Mouse (Mus musculus) liver, embryonic 14.5 days (tissue): ENCODE measurements around the gene Slc25a38.

Experiments
- CTCF ChIP-seq: IDR thresholded peaks from 2 replicates; pipeline ENCODE4 v1.5.1; 2016; ENCODE audit warnings: antibody characterized with exemption, low read depth, control low read depth
- EP300 ChIP-seq: IDR thresholded peaks from 2 replicates; pipeline ENCODE4 v1.6.1; 2016; ENCODE audit warnings: antibody characterized with exemption, low read depth

DNA sequence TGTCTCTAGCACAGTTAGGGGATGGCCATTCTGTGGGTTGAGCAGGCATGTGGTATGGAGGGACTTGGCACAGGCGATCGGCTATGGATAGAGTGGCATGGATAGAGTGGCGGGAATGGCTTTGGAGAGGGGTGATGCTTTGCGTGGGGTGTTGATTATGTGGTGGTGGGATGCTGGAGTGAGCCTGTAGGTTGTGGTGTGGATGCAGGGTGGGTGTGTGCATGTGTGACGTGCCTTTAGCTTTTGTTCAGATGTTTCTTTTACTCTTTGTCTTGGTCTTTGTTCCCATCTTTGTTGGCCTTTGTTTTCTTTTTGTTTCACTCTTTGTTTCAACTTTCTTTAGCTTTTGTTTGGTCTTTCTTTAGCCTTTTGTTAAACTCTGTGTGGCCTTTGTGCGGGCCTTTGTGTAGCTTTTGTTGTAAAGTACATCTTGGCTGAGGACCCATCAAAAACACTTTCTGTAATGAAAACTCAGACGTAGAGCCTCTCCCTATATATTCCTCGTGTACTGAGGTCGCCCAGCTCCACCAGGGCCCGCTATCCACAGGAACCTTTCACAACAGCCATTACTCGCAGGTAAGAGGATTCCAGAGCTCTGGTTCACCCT, 39.2 kb downstream of the Slc25a38 start, which contains the start of gene Mobp:
- TF ChIP-seq EP300: no peak
- TF ChIP-seq CTCF: no peak
